Mouse (Mus musculus) bone marrow, adult 2 months (tissue): ENCODE measurements around the gene 9430097D07Rik. TPM values are rescaled to one million over a fixed set of nuclear protein-coding genes. Genes with fewer than 3 reads are reported as not detected.

ENCODE experiments used
- H3K27ac ChIP-seq: fragments of 200-500 bp; 2 replicates; pipeline ENCODE4 v1.5.1; 2012; ENCODE audit warnings: low read depth, mild to moderate bottlenecking, control low read depth, inconsistent platforms, low read length; ENCODE audit not compliant: control insufficient read depth, poor library complexity, insufficient read depth
- H3K4me1 ChIP-seq: fragments of 200-500 bp; 2 replicates; pipeline ENCODE4 v1.6.1; 2011; ENCODE audit warnings: low read length; ENCODE audit not compliant: control insufficient read depth, insufficient read depth
- H3K4me3 ChIP-seq: fragments of 200-500 bp; replicated peaks from 2 replicates; pipeline ENCODE3; 2011; ENCODE audit warnings: mild to moderate bottlenecking, low read depth, low read length, control low read depth; ENCODE audit not compliant: control insufficient read depth
- CTCF ChIP-seq: fragments of 200-500 bp; IDR thresholded peaks from 2 replicates; pipeline ENCODE4 v1.5.1; 2011; ENCODE audit warnings: low read length, control low read depth; ENCODE audit not compliant: control insufficient read depth, insufficient read depth
- POLR2A ChIP-seq: fragments of 200-500 bp; IDR thresholded peaks from 2 replicates; pipeline ENCODE4 v1.6.1; 2011; ENCODE audit warnings: low read depth, mild to moderate bottlenecking, control low read depth, low read length, borderline replicate concordance; ENCODE audit not compliant: control insufficient read depth
- whole genome bisulfite sequencing: fragments of 180-500 bp; shearing (Covaris S2); methylation state at CpG from one replicate; pipeline ENCODE4 v1.1.7; 2018; 5-methylcytosine and 5-hydroxymethylcytosine counted together
- polyA plus RNA-seq: library from polyadenylated mRNA; stranded (reverse); fragments of >200 nt; gene quantifications from 2 replicates; pipeline ENCODE4 v1.2.4, GENCODE M21; 2011; ENCODE audit warnings: low replicate concordance; ENCODE audit not compliant: missing spikeins, insufficient read depth, insufficient read length

9430097D07Rik gene
- polyA plus RNA-seq, 1 experiment, result not detected

DNA sequence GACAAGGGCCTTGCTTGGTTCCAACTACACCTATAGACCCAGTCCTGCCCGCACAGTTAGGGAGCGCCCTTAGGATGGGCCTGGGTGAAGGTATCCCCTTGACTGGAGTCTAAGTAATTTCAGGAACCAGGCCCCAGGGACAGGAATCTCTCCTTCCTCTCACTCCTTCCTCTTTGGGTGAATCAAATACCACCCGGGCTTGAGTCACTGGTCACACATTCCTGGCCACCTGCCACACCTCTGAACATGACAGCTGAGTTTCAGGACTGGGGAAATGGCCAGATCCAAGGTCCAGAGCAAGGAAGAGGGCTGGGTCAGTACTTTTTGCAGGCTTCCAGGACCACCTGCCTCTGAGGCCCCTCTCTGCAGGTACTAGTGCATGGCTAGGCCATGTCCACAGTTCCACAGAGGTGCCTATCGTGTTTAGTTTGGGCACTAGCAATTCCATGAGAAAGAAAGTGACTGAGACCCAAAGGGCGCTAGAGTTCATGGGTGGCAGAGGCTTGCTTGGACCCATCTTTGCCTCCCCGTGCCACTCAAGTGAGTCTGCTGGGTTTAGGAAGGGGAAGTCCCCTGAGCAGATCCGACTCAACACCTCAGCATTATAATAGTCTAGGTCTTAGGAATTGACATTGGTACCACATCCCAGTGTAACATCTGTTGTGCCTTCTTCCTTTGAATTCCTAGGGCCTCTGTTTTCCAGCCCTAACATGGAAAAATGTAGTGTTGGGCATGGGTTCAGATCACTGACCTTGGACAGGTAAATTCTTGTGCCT lies 27.3 kb downstream of the 9430097D07Rik start:
- H3K27ac ChIP-seq, result no peak overlapping the region
- H3K4me1 ChIP-seq, result peaks cover 3% of the 10 kb centered on the region; the same call in 1 of the 2 replicates
- H3K4me3 ChIP-seq, result no peak overlapping the region
- no peak for TF ChIP-seq POLR2A
- no peak for TF ChIP-seq CTCF
- WGBS, result 47% methylated on average over 7 of the region's 7 CpGs

DNA sequence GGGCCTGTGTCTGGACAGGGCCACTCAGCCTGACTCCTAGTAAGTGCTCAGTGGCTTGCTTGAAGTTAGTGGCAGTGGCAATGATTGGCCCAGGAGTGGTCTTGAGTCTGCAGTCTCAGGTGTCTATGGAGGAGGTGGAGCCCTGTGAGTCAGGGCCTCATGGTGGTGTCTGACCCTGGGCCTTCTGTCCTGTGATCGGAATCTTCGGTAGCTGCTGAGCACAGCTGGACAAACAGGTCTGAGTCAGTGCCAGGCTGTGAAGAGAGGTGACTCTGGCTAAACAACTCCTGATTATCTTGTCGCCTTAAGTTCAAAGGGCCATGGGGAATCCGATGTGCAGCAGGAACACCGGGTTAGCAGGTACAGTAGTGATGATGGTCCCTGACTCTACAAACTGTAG lies 28.1 kb downstream of the 9430097D07Rik start:
- 93% methylated on average over 5 of the region's 5 CpGs for WGBS
- TF ChIP-seq CTCF (no peak), POLR2A (no peak)
- no peak overlapping the region for H3K27ac ChIP-seq
- H3K4me3 ChIP-seq, result no peak overlapping the region
- 0 out of 2 replicates have a peak, but pooled peaks cover 2% of the 10 kb centered on the region for H3K4me1 ChIP-seq

DNA sequence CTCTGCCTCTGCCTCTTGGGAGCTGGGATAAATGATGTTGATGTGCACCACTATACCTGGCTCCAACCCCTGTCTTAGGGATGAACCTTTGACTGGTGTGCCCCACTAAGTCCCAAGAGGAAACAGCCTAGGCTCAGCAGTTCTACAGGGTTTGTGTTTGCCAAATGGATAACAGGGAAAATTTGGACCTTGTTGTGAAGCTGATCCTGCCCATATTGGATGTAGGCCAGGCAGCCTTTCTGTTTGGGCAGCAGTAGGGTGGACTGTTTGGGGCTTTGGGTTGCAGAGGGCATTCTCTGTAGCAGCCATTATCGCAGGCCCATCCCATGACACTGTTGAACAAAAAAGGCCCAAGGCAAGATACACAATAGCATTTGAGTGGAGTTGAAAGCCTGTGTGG lies 28.5 kb downstream of the 9430097D07Rik start:
- Histone ChIP-seq H3K4me1 (0 out of 2 replicates have a peak, but pooled peaks cover 2% of the 10 kb centered on the region), H3K27ac (no peak overlapping the region), H3K4me3 (no peak overlapping the region)
- WGBS, result 83% methylated on average over 1 of the region's 1 CpGs
- TF ChIP-seq CTCF (no peak), POLR2A (no peak)

DNA sequence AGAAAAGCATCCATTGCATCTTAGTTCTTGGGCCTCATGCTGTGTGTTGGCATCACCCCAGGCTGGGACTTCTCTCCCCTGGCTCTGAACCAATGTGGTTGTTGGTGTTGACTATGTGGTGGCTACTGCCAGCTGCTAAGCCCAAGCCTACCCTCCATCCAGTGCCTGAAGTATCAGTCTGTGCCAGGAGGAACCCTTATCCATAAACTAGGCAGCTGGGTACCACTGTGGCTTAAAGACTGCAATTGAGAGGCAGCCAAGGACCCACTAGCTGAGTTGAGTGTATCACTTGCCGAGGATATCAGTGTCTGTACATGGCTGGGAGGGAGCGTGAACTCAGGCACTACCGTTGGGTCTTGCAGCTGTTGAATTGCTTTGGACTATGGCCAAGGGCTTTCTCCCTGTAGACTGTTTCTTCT lies 32.4 kb downstream of the 9430097D07Rik start:
- no peak overlapping the region for H3K27ac ChIP-seq
- WGBS, result 51% methylated on average over 3 of the region's 3 CpGs

DNA sequence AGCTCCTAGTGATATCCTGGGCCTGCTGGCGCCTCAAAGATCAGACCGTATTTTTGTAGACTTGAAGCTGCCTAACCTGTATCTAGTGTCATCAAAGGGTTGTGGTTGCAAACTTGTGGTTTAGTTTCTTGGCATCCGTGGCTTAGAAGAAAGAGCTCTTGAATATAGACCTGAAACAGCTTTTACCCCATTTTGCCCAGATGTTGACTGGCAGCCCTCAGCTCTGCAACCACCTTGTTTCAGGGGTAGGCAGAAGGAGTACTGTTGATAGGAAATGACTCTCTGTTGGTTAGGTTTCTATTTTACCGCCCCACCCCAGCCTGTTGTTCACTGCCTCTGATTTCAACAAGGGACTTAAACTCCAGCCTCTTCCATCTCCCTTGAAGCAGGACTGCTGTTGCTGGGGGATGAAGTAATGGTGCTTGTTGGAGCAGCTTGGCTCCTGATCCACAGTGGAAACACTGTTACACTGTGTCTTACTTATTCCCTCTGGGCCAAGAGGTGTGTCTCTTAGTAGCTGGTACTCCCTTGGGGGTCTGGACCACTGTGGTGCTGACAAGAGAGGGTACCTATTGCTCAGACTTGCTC lies 33.4 kb downstream of the 9430097D07Rik start:
- peaks cover 5% of the 10 kb centered on the region for H3K4me1 ChIP-seq
- WGBS, result 26% methylated on average over 4 of the region's 4 CpGs
- no peak overlapping the region for H3K27ac ChIP-seq
- no peak for TF ChIP-seq CTCF
- TF ChIP-seq POLR2A, result no peak
- no peak overlapping the region for H3K4me3 ChIP-seq

More for the DNA sequence above, 32.4 kb downstream of the 9430097D07Rik start:
- no peak overlapping the region for H3K4me3 ChIP-seq
- H3K4me1 ChIP-seq, result peaks cover 4% of the 10 kb centered on the region
- TF ChIP-seq CTCF, result no peak
- TF ChIP-seq POLR2A, result no peak

DNA sequence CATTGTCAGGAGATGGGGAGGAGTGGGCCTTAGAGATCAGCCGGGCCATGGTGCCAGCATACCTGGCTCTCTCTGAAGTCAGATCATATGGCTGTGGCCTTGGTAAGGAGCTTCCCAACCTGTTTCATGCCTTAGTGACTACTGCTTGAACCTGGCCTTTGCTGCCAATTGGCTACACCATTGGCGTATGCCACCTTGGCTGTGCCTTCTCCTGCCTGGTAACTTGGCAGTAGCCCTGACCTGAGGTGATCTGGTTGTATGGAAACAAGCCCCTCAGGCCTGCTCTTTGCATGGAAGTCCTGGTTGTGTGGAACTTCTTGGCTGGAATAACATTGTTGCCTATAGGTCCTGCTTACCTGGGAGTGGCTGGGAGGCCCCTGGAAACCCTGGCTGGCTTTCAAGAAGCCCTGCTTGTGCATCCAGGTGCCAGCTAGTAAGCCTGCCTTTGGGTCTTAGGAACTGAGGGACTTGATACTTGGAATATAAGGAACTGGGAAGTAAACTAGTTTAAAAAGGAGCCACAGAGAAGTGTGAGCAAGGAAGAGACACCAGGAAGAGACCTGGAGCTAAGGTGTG lies 34.1 kb downstream of the 9430097D07Rik start:
- WGBS, result 81% methylated on average over 2 of the region's 2 CpGs
- Histone ChIP-seq H3K4me1 (peaks cover 5% of the 10 kb centered on the region), H3K4me3 (no peak overlapping the region), H3K27ac (no peak overlapping the region)
- TF ChIP-seq CTCF (no peak), POLR2A (no peak)

DNA sequence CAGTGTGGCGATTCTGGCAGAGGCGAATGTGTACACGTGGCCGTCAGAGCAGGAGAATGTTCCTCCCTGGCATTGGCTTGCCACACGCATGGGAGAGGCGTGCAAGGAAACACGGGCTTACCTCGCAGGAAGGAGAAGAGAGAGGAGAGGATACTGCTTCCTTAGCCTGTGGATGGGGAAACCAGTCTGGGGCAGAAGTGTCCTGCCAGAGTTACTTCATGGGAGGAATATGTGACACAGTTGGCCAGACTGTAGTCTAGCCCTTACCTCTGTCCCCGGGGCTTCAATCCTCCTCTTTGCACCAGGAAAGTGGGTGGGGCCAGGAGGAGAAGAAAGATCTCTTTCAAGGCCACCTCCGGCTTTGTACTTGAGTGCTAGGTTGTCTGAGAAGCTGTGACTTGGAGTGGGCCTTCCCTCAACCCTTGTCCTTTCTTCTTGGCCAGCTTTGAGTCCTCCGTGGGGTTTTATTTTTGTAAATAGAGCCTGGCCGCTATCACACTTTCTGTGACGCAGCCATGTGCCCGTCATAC lies 36.0 kb downstream of the 9430097D07Rik start:
- WGBS, result 63% methylated on average over 14 of the region's 14 CpGs
- H3K27ac ChIP-seq, result no peak overlapping the region
- H3K4me1 ChIP-seq, result peaks cover 5% of the 10 kb centered on the region
- TF ChIP-seq POLR2A, result no peak
- TF ChIP-seq CTCF, result no peak
- H3K4me3 ChIP-seq, result no peak overlapping the region

DNA sequence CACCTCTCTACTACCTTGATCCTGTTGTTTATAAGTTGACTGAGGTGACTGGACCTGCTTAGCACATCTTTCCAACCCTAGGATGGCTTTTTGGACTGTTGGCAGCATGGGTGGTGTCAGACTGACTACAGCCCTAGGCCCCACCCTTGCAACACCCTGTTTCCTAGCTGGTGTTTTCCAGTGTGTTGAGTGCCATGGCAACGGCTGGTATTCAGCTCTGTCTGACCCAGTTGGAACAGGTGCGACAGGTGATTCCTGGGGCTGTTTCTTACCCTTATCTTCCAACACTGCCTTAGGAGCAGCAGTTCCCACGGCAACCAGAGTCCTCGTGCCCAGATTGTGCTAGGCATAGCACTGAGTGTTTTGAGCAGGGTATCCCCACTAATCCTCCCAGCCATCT lies 37.0 kb downstream of the 9430097D07Rik start:
- peaks cover 5% of the 10 kb centered on the region for H3K4me1 ChIP-seq
- TF ChIP-seq CTCF, result no peak
- no peak for TF ChIP-seq POLR2A

More for the DNA sequence above, 37.0 kb downstream of the 9430097D07Rik start:
- Histone ChIP-seq H3K4me3 (no peak overlapping the region), H3K27ac (no peak overlapping the region)
- WGBS, result 72% methylated on average over 4 of the region's 4 CpGs
